Mouse (Mus musculus) embryo, embryonic 11.5 days (tissue): ENCODE data around the gene Ina.
"Not testable (repeated sequence)": the region's sequence is repeated elsewhere in the genome, so short reads cannot be mapped to it uniquely, and the experiment has no call there.

ENCODE experiments used
- DNase-seq: peaks from one replicate; pipeline ENCODE4 v3.0.0-alpha.2; 2012; ENCODE audit warnings: low read depth, low spot score

Ina gene

DNA sequence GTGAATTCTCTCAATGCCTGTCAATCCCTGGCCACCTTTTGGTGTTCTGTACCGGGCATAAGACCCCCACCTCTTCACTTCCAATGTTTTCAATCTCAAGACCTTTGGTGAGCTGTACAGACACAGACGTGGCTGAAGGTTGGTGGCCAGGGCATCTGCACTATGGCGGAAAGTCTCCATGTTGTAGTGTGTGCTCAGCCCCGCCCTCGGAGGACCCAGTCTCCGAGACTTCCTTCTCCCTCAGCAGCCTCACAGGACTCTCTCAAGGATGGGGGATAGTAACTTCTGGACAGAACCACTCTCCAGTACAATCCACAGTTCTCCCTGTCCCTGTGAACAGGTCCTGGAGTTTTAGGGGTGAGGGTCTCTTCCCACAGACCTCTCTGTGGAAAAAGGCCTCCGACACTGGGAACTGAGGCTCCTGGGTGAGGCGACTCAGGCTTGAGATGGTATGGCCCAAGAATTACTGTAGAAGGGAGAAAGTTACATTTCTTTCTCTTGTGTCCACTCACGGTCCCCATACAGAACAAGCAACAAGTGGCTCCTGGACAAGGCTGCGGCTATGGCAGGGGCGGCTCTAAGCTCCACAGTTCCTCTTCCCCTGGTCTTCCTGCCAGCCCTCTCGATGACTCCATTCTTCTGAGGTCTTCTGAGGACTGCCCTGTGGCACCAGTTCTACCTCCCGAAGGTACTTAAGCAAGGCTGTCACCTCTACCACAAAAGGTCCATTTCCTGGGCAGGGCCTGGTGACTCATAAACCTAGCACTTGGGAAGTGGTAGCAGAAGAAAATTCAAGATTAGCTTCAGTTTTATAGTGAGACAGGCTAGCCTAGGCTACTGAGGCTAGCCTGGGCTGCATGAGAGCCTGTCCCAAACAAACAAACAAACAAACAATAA, 29.5 kb upstream of the Ina start:
- DNase-seq: no peak

GRCm38 (mm10) chr19:46987646-46988045, 26.9 kb upstream of the Ina start:
- no peak for DNase-seq

- no peak for DNase-seq
Observed at GRCm38 (mm10) chr19:46988231-46989087, 26.0 kb upstream of the Ina start.

GRCm38 (mm10) chr19:46989479-46990152, 24.9 kb upstream of the Ina start:
- DNase-seq: no peak

DNA sequence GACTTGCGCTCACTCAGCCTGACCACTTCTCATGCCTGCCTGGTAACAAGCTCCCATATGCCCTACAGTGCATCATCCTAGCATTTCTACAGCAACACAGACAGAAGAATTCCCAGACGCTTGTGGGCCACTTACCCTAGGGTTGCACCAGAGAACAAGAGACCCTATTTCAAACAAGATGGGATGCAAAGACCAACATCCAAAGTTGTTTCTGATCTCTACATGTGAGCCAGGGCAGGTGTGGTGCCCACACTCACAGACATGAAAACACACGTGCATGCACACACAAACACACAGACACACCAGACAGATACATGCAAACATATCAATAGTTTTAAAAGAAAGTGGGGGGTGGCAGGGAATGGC, 24.4 kb upstream of the Ina start:
- DNase-seq: no peak

DNA sequence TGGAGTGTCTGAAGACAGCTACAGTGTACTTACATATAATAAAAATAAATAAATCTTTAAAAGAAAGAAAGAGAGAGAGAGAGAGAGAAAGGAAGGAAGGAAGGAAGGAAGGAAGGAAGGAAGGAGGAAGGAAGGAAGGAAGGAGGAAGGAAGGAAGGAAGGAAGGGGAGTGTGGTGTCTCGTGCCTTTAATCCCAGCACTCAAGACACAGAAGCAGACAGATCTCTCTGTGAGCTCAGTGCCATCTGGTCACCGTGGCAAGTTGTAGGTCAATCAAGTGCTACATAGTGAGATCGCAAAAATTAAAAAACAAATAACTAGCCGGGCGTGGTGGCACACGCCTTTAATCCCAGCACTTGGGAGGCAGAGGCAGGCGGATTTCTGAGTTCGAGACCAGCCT, 23.9 kb upstream of the Ina start:
- not testable (repeated sequence) for DNase-seq

DNA sequence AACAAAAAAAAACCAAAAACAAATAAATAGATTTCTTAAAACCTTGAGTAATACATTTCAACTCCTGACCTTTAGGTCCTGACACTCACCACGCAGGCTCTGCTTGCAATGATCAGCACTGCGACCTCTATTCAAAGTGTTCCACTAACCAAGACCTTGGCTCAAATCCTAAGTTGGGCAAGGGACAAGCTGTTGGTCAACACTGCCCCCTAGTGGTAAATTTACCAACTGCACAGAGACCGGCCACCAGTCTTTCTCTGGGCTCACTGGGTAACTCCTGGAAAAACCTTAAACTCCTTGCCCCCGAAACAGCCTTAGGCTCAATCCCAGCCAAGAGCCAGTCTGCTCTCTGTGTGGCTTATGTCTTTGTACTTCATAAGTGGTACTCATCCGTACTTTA, 23.4 kb upstream of the Ina start:
- DNase-seq: peak; percentile 68

GRCm38 (mm10) chr19:46992329-46992728, 22.2 kb upstream of the Ina start:
- not testable (repeated sequence) for DNase-seq

GRCm38 (mm10) chr19:46996095-46996494, 18.4 kb upstream of the Ina start:
- no peak for DNase-seq

GRCm38 (mm10) chr19:46998168-46998870, 16.2 kb upstream of the Ina start:
- no peak for DNase-seq

GRCm38 (mm10) chr19:46998953-46999352, 15.5 kb upstream of the Ina start:
- DNase-seq: no peak

- no peak for DNase-seq
Observed at GRCm38 (mm10) chr19:46999753-47000152, 14.7 kb upstream of the Ina start.

GRCm38 (mm10) chr19:47000357-47000756, 14.1 kb upstream of the Ina start:
- not testable (repeated sequence) for DNase-seq

DNA sequence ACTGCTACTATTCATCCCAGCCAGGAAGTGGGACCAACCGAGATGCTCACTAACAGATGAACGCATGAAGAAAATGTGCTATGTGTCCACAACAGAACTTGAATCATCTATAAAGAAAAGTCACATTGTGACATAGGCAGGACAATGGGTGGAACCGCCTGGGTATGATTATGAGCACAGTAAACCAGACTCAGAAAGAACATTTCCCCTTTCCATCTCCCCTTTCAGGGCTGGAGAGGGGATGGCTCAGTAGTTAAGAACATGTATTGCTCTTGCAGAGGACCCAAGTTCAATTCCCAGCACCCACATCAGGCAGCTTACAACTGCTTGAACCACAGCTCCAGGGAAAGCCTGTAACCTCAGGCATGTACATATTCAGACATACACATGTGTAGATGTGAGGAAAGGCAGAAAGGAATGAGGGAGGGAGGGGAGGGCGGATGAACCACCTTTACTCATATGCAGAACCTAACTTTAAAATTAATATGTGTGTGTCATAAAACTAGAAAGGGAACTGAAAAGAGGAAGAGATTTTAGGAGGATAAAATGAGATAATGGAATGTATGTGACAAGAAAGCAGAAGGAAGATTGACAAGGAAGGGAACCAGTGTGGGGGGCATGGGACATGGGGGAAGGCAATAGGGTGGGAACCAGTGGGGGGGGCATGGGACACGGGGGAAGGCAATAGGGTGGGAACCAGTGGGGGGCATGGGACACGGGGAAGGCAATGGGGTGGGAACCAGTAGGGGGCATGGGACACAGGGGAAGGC, 10.6 kb upstream of the Ina start:
- DNase-seq: no peak

- DNase-seq: no peak
Observed at GRCm38 (mm10) chr19:47005873-47006272, 8.6 kb upstream of the Ina start.

- DNase-seq: peak; percentile 53
Observed at GRCm38 (mm10) chr19:47006321-47006720, 8.2 kb upstream of the Ina start.

GRCm38 (mm10) chr19:47009420-47009819, 5.1 kb upstream of the Ina start:
- DNase-seq: no peak

- no peak for DNase-seq
Observed at GRCm38 (mm10) chr19:47009943-47010342, 4.6 kb upstream of the Ina start.

DNA sequence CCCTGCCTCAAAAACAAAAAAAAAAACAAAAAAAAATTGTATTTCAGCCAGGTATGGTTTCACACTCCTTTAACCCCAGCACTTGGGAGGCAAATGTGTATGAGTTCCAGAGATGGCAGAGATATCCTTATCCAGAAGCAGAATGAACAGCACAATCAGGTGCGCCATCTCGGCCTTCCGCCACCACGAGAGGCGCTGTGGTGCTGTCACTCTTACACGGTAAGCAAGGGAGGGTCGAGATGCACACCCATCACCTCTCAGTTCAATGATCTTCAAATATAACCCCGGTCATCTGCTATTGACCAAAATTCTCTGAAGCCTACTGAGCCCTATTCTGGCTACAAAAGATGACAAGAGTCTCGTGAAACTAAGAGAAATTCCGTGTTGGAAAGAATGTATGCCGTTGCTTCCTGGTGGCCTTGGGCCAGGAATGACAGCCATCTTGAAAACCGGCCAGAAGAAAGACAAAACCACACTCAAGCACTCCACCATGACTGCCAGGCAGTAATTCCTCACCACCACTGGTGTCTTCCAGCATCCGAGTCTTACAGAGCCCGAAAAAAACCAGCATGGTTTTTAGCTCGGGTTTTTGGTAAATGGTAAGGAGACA, 1.9 kb upstream of the Ina start:
- DNase-seq: no peak
